Mouse (Mus musculus): ENCODE measurements around the gene C1qtnf7. TPM values are rescaled to one million over a fixed set of nuclear protein-coding genes. Genes with fewer than 3 reads are reported as not detected.
A peak's percentile ranks its signal among the peaks of the same experiment; 100 is the strongest.

C1qtnf7 gene
- polyA plus RNA-seq, 1 experiment from 2014 or later: 47.8 TPM

- no peaks in the 10 kb centered on the region for H3K27me3 ChIP-seq (ENCODE audit: control insufficient read depth, insufficient read depth, low read depth, low read length)
- peak overlapping the region; percentile 58 for H3K9ac ChIP-seq (ENCODE audit: low read length)
- H3K4me1 ChIP-seq (replicated peaks; ENCODE audit: control insufficient read depth, insufficient read depth, low read length): peaks cover 27% of the 10 kb centered on the region
- peak overlapping the region; percentile 55 for H3K4me3 ChIP-seq (ENCODE audit: low read length)
- no peaks in the 10 kb centered on the region for H3K36me3 ChIP-seq (ENCODE audit: control insufficient read depth, insufficient read depth, low read length)
- peak overlapping the region; percentile 47; the same call in 1 of the 2 replicates for H3K27ac ChIP-seq (ENCODE audit: low read length)
- H3K4me2 ChIP-seq (ENCODE audit: low read depth, low read length): peak overlapping the region; percentile 58
- no peak for ATAC-seq (ENCODE audit: low read depth)
- 14% methylated on average over 6 of the region's 6 CpGs for WGBS
- H3K9me3 ChIP-seq (ENCODE audit: control insufficient read depth, low read length): no peaks in the 10 kb centered on the region
Observed at GRCm38 (mm10) chr5:43663531-43663930, 148.2 kb downstream of the C1qtnf7 start.

- WGBS: 13% methylated on average over 5 of the region's 5 CpGs
- H3K4me2 ChIP-seq (ENCODE audit: low read depth, low read length): peak overlapping the region; percentile 50
- H3K4me1 ChIP-seq (replicated peaks; ENCODE audit: control insufficient read depth, insufficient read depth, low read length): peaks cover 27% of the 10 kb centered on the region
- no peaks in the 10 kb centered on the region for H3K36me3 ChIP-seq (ENCODE audit: control insufficient read depth, insufficient read depth, low read length)
- 0 out of 2 replicates have a peak, but pooled peaks have one; percentile 27 for ATAC-seq (ENCODE audit: low read depth)
- H3K4me3 ChIP-seq (ENCODE audit: low read length): peak overlapping the region; percentile 34
- H3K9me3 ChIP-seq (ENCODE audit: control insufficient read depth, low read length): no peaks in the 10 kb centered on the region
- no peak overlapping the region for H3K27ac ChIP-seq (ENCODE audit: low read length)
- peak overlapping the region; percentile 28; the same call in 1 of the 2 replicates for H3K9ac ChIP-seq (ENCODE audit: low read length)
- H3K27me3 ChIP-seq (ENCODE audit: control insufficient read depth, insufficient read depth, low read depth, low read length): no peaks in the 10 kb centered on the region
Observed at GRCm38 (mm10) chr5:43665144-43665543, 149.8 kb downstream of the C1qtnf7 start.

Other genes starting within 250 kb of the C1qtnf7 start
- 16.0 and 16.4 TPM in 2 replicates for gene Cc2d2a, start 146.8 kb downstream of the C1qtnf7 start, polyA plus RNA-seq (2015; fragmentation: Nextera tagmentation; extraction: Ambion mirVana)